Mouse (Mus musculus): ENCODE data around the gene Egfl8.

DNA sequence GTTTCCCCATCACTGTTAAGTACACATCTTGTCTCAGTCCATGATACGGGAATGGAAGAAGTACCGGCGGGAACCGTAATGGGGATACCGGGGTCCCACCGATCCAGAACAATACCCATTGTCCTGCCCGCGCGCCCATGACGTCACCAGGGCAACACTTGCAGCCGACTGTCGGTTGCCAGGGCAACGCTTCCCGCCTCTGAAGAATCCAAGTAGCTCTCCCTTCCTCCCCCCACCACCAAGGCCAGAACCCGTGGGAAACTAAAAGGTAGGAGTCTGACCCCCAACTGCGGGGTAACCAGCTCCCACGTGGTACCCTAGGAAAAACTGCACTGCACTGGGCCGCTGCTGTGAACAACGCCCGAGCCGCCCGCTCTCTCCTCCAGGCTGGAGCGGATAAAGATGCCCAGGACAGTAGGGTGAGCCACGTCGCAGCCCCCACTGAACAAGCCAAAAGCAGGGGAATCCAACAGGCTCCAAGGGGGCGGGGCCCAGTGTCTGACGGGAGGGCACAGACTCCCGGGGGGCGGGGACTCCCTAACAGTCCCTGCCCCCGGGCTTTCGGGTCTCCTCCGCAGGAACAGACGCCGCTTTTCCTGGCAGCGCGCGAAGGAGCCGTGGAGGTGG lies 28.9 kb downstream of the Egfl8 start:
- no peak for TF ChIP-seq TAL1 (IDR thresholded peaks at IDR 0.05; ENCODE audit: low read length)
- TF ChIP-seq GATA1 (IDR thresholded peaks at IDR 0.05; ENCODE audit: low read length), result no peak
